Mouse (Mus musculus): ENCODE measurements around the gene Tcf19. TPM values are rescaled to one million over a fixed set of nuclear protein-coding genes. Genes with fewer than 3 reads are reported as not detected.

Gene Tcf19
- polyA plus RNA-seq, 1 experiment from 2014 or later = 35.5 TPM

DNA sequence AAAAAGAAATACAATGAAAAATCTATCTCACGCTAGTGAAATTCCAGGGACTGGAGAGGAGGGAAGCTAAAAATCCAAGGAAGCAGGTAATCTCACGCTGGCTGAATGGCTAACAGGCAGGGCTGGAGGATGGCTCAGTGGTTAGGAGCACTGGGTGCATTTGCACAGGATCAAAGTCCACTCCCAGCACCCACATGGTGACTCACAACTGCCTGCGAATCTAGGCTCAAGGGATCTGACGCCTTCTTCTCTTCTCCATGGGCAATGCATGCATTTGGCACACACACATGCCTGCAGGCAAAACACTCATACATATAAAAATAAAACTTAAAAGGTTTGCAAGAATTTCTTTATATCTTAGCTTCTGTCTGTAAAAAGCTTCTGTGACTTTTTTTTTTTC lies 20.8 kb upstream of the Tcf19 start:
- Histone ChIP-seq H3K27me3 (ENCODE audit: insufficient read depth, low read length) (no peaks in the 10 kb centered on the region), H3K27ac (no peak overlapping the region), H3K9me3 (replicated peaks; ENCODE audit: low read length) (no peaks in the 10 kb centered on the region), H3K4me2 (ENCODE audit: low read length) (no peak overlapping the region), H3K4me1 (replicated peaks; ENCODE audit: insufficient read depth, low read length) (no peaks in the 10 kb centered on the region), H3K9ac (ENCODE audit: low read depth, low read length) (no peak overlapping the region), H3K4me3 (replicated peaks; ENCODE audit: low read depth, low read length) (no peak overlapping the region), H3K36me3 (ENCODE audit: insufficient read depth, low read length) (no peaks in the 10 kb centered on the region)
- DNase-seq (ENCODE audit: low spot score) (no peak), ATAC-seq (replicated peaks; ENCODE audit: low FRiP score, low read depth) (no peak)
- 86% methylated on average over 4 of the region's 4 CpGs for WGBS
- no peak for TF ChIP-seq CTCF (IDR thresholded peaks at IDR 0.05; ENCODE audit: low read depth)

DNA sequence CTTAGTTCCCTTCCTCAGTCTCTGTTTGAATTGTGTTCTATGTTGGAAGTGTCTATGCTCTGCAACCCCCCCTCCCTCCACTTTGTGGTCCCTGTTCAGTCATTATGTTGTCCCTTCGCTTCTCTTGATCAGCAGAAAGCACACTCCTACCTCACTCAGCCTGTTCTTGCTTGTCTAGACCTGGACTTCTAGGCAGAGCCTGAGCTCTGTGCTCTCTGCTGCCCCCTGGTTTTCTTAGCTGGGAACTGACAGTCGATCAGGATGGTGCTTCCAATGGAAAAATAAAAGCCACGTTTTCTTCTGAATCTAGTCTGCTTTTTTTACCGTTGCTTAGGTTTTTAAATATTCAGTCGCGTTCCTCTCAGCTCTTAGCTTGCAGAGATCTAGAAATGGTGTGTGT lies 17.7 kb upstream of the Tcf19 start:
- Histone ChIP-seq H3K27ac (no peak overlapping the region), H3K4me1 (replicated peaks; ENCODE audit: insufficient read depth, low read length) (no peaks in the 10 kb centered on the region), H3K4me2 (ENCODE audit: low read length) (no peak overlapping the region), H3K9me3 (replicated peaks; ENCODE audit: low read length) (no peaks in the 10 kb centered on the region), H3K27me3 (ENCODE audit: insufficient read depth, low read length) (no peaks in the 10 kb centered on the region), H3K9ac (ENCODE audit: low read depth, low read length) (no peak overlapping the region), H3K4me3 (replicated peaks; ENCODE audit: low read depth, low read length) (no peak overlapping the region), H3K36me3 (ENCODE audit: insufficient read depth, low read length) (no peaks in the 10 kb centered on the region)
- WGBS = 7% methylated on average over 6 of the region's 6 CpGs
- ATAC-seq (replicated peaks; ENCODE audit: low FRiP score, low read depth) = peak; percentile 80
- peak; percentile 95 for TF ChIP-seq CTCF (IDR thresholded peaks at IDR 0.05; ENCODE audit: low read depth)
- DNase-seq (ENCODE audit: low spot score) = peak; percentile 84

DNA sequence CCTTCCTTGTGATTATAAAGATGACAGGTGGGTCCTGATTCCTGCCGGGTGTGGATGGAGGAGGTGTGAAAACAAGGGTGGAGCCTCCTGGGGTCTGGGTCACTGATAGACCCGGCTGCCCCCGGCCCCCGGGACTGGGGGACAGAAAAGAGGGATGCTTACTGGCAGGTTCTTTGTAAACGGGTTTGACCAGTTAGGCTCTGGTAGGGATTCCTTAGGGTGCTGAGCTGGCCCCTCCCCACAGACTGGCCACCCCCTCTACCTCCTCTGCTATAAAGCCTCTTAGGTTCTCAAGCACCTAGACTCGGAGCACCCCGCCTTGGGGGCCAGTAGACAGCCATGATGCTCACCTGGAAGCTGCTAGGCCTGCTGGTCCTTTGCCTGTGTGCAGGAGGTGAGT lies 16.3 kb upstream of the Tcf19 start, which contains the start of gene Psors1c2:
Psors1c2 (plus strand) TSS at position 301 of the 400 bp plus-strand sequence.
- H3K9me3 ChIP-seq (replicated peaks; ENCODE audit: low read length) = no peaks in the 10 kb centered on the region
- no peak within 1 kb of the TSS for H3K4me2 ChIP-seq (ENCODE audit: low read length)
- no peak for DNase-seq (ENCODE audit: low spot score)
- no peak within 1 kb of the TSS for H3K9ac ChIP-seq (ENCODE audit: low read depth, low read length)
- no peaks in the 10 kb centered on the region for H3K27me3 ChIP-seq (ENCODE audit: insufficient read depth, low read length)
- no peak within 1 kb of the TSS for H3K4me3 ChIP-seq (replicated peaks; ENCODE audit: low read depth, low read length)
- ATAC-seq (replicated peaks; ENCODE audit: low FRiP score, low read depth) = 0 out of 2 replicates have a peak, but pooled peaks have one; percentile 8
- WGBS = 31% methylated on average over 7 of the region's 7 CpGs
- no peaks in the 10 kb centered on the region for H3K4me1 ChIP-seq (replicated peaks; ENCODE audit: insufficient read depth, low read length)
- no peak for TF ChIP-seq CTCF (IDR thresholded peaks at IDR 0.05; ENCODE audit: low read depth)
- no peak within 1 kb of the TSS for H3K27ac ChIP-seq
- H3K36me3 ChIP-seq (ENCODE audit: insufficient read depth, low read length) = 0 out of 2 replicates have a peak, but pooled peaks cover 9% of the 10 kb centered on the region

DNA sequence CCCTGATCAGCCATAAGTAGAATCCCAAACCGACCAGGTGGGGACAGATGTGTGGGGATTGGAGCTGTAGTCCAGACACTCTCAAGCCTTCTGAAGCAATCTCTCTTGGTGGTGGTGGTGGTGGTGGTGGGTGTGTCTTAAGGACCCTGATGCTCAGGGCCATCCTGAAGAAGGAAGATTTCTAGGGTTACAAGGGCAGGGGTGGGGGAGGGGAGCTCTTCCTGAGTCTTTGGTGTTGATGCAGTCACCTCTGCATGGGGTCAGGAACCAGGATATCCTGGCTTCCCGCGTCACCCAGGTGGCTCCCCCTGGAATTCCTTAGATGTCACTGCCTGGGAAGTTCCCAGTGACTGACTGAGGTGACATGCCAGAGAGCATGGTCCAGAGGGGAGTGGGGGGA lies 15.7 kb upstream of the Tcf19 start:
- no peak overlapping the region for H3K4me2 ChIP-seq (ENCODE audit: low read length)
- no peaks in the 10 kb centered on the region for H3K4me1 ChIP-seq (replicated peaks; ENCODE audit: insufficient read depth, low read length)
- no peak for TF ChIP-seq CTCF (IDR thresholded peaks at IDR 0.05; ENCODE audit: low read depth)
- H3K9me3 ChIP-seq (replicated peaks; ENCODE audit: low read length) = no peaks in the 10 kb centered on the region
- 0 out of 2 replicates have a peak, but pooled peaks cover 9% of the 10 kb centered on the region for H3K36me3 ChIP-seq (ENCODE audit: insufficient read depth, low read length)
- WGBS = 18% methylated on average over 3 of the region's 3 CpGs
- H3K27ac ChIP-seq = no peak overlapping the region
- no peak overlapping the region for H3K4me3 ChIP-seq (replicated peaks; ENCODE audit: low read depth, low read length)
- no peaks in the 10 kb centered on the region for H3K27me3 ChIP-seq (ENCODE audit: insufficient read depth, low read length)
- ATAC-seq (replicated peaks; ENCODE audit: low FRiP score, low read depth) (no peak), DNase-seq (ENCODE audit: low spot score) (no peak)
- no peak overlapping the region for H3K9ac ChIP-seq (ENCODE audit: low read depth, low read length)

DNA sequence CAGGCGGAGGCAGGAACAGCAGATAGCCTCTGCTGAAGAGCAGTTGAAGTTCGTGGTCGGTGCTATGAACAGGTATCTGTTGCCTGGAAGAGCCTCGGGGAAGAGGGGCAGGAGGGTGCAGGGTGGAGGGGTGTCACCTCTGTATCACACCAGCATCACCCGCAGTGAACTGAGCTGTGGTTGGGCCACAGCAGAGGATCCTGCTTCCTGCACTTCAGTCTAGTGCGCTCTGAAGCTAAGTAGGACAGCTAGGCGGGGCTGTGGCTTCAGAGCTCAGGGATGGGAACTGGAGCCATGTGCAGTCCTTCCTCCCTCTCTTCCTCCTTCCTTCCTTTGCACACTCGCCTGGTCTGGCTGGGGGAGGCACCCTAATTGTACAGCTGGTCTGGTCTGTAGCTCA lies 10.0 kb upstream of the Tcf19 start:
- no peak for ATAC-seq (replicated peaks; ENCODE audit: low FRiP score, low read depth)
- TF ChIP-seq CTCF (IDR thresholded peaks at IDR 0.05; ENCODE audit: low read depth) = no peak
- DNase-seq (ENCODE audit: low spot score) = no peak
- peaks cover 20% of the 10 kb centered on the region for H3K36me3 ChIP-seq (ENCODE audit: insufficient read depth, low read length)
- no peaks in the 10 kb centered on the region for H3K9me3 ChIP-seq (replicated peaks; ENCODE audit: low read length)
- WGBS = 76% methylated on average over 8 of the region's 8 CpGs
- H3K9ac ChIP-seq (ENCODE audit: low read depth, low read length) = no peak overlapping the region
- H3K27ac ChIP-seq = no peak overlapping the region
- H3K4me2 ChIP-seq (ENCODE audit: low read length) = no peak overlapping the region
- H3K27me3 ChIP-seq (ENCODE audit: insufficient read depth, low read length) = no peaks in the 10 kb centered on the region
- H3K4me3 ChIP-seq (replicated peaks; ENCODE audit: low read depth, low read length) = no peak overlapping the region
- no peaks in the 10 kb centered on the region for H3K4me1 ChIP-seq (replicated peaks; ENCODE audit: insufficient read depth, low read length)

DNA sequence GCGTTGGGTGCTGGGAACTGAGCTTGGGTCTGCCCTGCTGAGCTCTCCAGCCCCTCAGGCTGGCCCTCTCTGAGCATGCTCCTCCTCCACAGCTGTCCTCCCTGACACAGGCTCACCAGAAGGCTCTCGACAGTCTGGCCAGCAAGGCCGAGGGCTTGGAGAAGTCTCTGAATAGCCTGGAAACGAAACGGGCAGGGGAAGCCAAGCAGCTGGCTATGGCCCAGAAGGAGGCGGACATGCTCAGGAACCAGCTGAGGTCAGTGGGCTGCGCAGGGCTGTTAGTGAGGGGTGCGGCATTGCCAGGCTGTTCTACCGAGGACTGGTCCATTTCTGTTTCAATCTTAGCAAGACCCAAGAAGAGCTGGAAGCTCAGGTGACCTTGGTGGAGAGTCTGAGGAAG lies 7.7 kb upstream of the Tcf19 start:
- Histone ChIP-seq H3K36me3 (ENCODE audit: insufficient read depth, low read length) (peaks cover 22% of the 10 kb centered on the region), H3K27ac (no peak overlapping the region), H3K4me1 (replicated peaks; ENCODE audit: insufficient read depth, low read length) (no peaks in the 10 kb centered on the region), H3K27me3 (ENCODE audit: insufficient read depth, low read length) (no peaks in the 10 kb centered on the region), H3K9me3 (replicated peaks; ENCODE audit: low read length) (no peaks in the 10 kb centered on the region), H3K9ac (ENCODE audit: low read depth, low read length) (no peak overlapping the region), H3K4me3 (replicated peaks; ENCODE audit: low read depth, low read length) (no peak overlapping the region), H3K4me2 (ENCODE audit: low read length) (no peak overlapping the region)
- no peak for DNase-seq (ENCODE audit: low spot score)
- WGBS = 83% methylated on average over 9 of the region's 9 CpGs
- no peak for ATAC-seq (replicated peaks; ENCODE audit: low FRiP score, low read depth)
- no peak for TF ChIP-seq CTCF (IDR thresholded peaks at IDR 0.05; ENCODE audit: low read depth)

DNA sequence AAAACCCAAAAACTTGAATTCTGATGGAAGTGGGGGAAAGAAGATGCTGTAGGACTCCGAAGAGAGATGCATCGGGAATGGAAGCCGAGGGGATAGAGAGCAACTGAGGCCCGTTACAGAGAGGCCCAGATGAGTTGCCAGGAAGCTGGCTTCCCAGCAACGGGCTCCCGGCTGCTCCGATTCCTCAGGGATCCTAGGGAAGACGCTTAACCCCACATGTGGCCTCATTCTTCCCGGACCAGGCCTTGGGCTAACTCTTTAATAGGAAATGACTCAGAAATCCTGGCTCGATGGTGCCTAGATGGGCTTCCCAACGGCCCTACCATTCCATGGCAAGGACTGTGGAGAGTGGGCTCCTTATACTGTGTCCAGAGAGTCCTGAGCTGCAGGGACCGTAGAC lies 902 bp upstream of the Tcf19 start:
- peaks cover 11% of the 10 kb centered on the region for H3K4me1 ChIP-seq (replicated peaks; ENCODE audit: insufficient read depth, low read length)
- peak overlapping the region; percentile 52 for H3K4me3 ChIP-seq (replicated peaks; ENCODE audit: low read depth, low read length)
- H3K9me3 ChIP-seq (replicated peaks; ENCODE audit: low read length) = no peaks in the 10 kb centered on the region
- no peak for TF ChIP-seq CTCF (IDR thresholded peaks at IDR 0.05; ENCODE audit: low read depth)
- peak overlapping the region; percentile 58; the same call in 1 of the 2 replicates for H3K9ac ChIP-seq (ENCODE audit: low read depth, low read length)
- WGBS = 2% methylated on average over 12 of the region's 12 CpGs
- no peak overlapping the region for H3K27ac ChIP-seq
- DNase-seq (ENCODE audit: low spot score) (peak; percentile 19), ATAC-seq (replicated peaks; ENCODE audit: low FRiP score, low read depth) (no peak)
- H3K27me3 ChIP-seq (ENCODE audit: insufficient read depth, low read length) = no peaks in the 10 kb centered on the region
- peak overlapping the region; percentile 80 for H3K4me2 ChIP-seq (ENCODE audit: low read length)
- 0 out of 2 replicates have a peak, but pooled peaks cover 2% of the 10 kb centered on the region for H3K36me3 ChIP-seq (ENCODE audit: insufficient read depth, low read length)

Data from kidney, postnatal 0 days (tissue).